Mouse (Mus musculus): ENCODE results near the gene Exosc3.

Exosc3 gene

GRCm38 (mm10) chr4:45286318-45286717 lies 56.2 kb downstream of the Exosc3 start:
- in situ Hi-C loops (cut with MboI, MseI), result loop anchor here (10.0 kb wide), 1 partner anchor 272 kb away; the partner anchor contains the start of genes Polr1e and Zbtb5

GRCm38 (mm10) chr4:45279981-45280548 lies 62.5 kb downstream of the Exosc3 start:
- in situ Hi-C loops (cut with MboI, MseI), result loop anchor here (5.0 to 10.0 kb wide), 2 partner anchors 173 to 265 kb away; partner anchors contain the start of genes Polr1e, Tomm5 and Zbtb5

GRCm38 (mm10) chr4:45279292-45279691 lies 63.2 kb downstream of the Exosc3 start:
- in situ Hi-C loops (cut with MboI, MseI), result no loop called here

- in situ Hi-C loops (cut with MboI, MseI), result no loop called here
These were observed 66.8 kb downstream of the Exosc3 start for GRCm38 (mm10) chr4:45275770-45276169.

GRCm38 (mm10) chr4:45271041-45271452 lies 71.5 kb downstream of the Exosc3 start:
- in situ Hi-C loops (cut with MboI, MseI), result no loop called here

GRCm38 (mm10) chr4:45267883-45268282 lies 74.6 kb downstream of the Exosc3 start:
- in situ Hi-C loops (cut with MboI, MseI), result no loop called here

Measured in T-helper 1 cell (primary cell).